Mouse (Mus musculus) neural tube, embryonic 11.5 days (tissue): ENCODE measurements around the gene Ptgis. TPM values are rescaled to one million over a fixed set of nuclear protein-coding genes. Genes with fewer than 3 reads are reported as not detected.

Experiments used
- polyA plus RNA-seq: library from polyadenylated mRNA; unstranded; fragments of >200 nt; fragmentation: Nextera tagmentation; extraction: Ambion mirVana; gene quantifications from 2 replicates; pipeline ENCODE4 v1.2.1, GENCODE M21; 2014

Ptgis gene
- polyA plus RNA-seq, 1 experiment from 2014 or later = 10.6 TPM

Other genes with a start within 250 kb of the Ptgis start
- 103 and 109 TPM in 2 replicates for gene Stau1, start 244.3 kb downstream of the Ptgis start, polyA plus RNA-seq
- 43.0 and 48.0 TPM in 2 replicates for gene Ddx27, start 225.4 kb downstream of the Ptgis start, polyA plus RNA-seq
- 6.2 and 7.8 TPM in 2 replicates for gene Znfx1, start 177.6 kb downstream of the Ptgis start, polyA plus RNA-seq
- 1.1 TPM in 2 replicates for gene Kcnb1, start 50.4 kb downstream of the Ptgis start, polyA plus RNA-seq
- gene B4galt5, start 108.6 kb upstream of the Ptgis start, polyA plus RNA-seq = 26.9 and 32.2 TPM in 2 replicates
- gene Slc9a8, start 181.1 kb upstream of the Ptgis start, polyA plus RNA-seq = 16.2 and 19.1 TPM in 2 replicates